Mouse (Mus musculus): Measurements from ENCODE around the gene Prkar2a. TPM values are rescaled to one million over a fixed set of nuclear protein-coding genes. Genes with fewer than 3 reads are reported as not detected.

Prkar2a gene
- polyA plus RNA-seq, 1 experiment from 2014 or later: 8.2 TPM

- no peak overlapping the region for H3K4me2 ChIP-seq (ENCODE audit: low read depth, low read length)
- WGBS (ENCODE audit: insufficient replicate concordance): 83% methylated on average over 1 of the region's 1 CpGs
- no peaks in the 10 kb centered on the region for H3K27me3 ChIP-seq (ENCODE audit: insufficient read depth, low read length)
- no peak overlapping the region for H3K4me3 ChIP-seq (ENCODE audit: low read depth, low read length)
- H3K27ac ChIP-seq (ENCODE audit: low read depth): no peak overlapping the region
- no peaks in the 10 kb centered on the region for H3K4me1 ChIP-seq (ENCODE audit: insufficient read depth)
- no peak overlapping the region for H3K9ac ChIP-seq (replicated peaks)
- no peaks in the 10 kb centered on the region for H3K9me3 ChIP-seq (ENCODE audit: low read length)
- peak; percentile 55 for TF ChIP-seq CTCF (IDR thresholded peaks at IDR 0.05; ENCODE audit: low read depth)
- no peak for TF ChIP-seq EP300 (IDR thresholded peaks at IDR 0.05; ENCODE audit: low read depth)
- ATAC-seq (no peak), DNase-seq (no peak)
- H3K36me3 ChIP-seq (replicated peaks; ENCODE audit: insufficient read depth, low read length): peaks cover 40% of the 10 kb centered on the region
Measured at GRCm38 (mm10) chr9:108740062-108740461, 50.9 kb downstream of the Prkar2a start.

- no peak overlapping the region for H3K4me3 ChIP-seq (ENCODE audit: low read depth, low read length)
- H3K4me2 ChIP-seq (ENCODE audit: low read depth, low read length): no peak overlapping the region
- DNase-seq (no peak), ATAC-seq (no peak)
- no peaks in the 10 kb centered on the region for H3K27me3 ChIP-seq (ENCODE audit: insufficient read depth, low read length)
- H3K27ac ChIP-seq (ENCODE audit: low read depth): no peak overlapping the region
- WGBS (ENCODE audit: insufficient replicate concordance): 86% methylated on average over 9 of the region's 9 CpGs
- no peaks in the 10 kb centered on the region for H3K9me3 ChIP-seq (ENCODE audit: low read length)
- H3K9ac ChIP-seq (replicated peaks): no peak overlapping the region
- TF ChIP-seq CTCF (IDR thresholded peaks at IDR 0.05; ENCODE audit: low read depth) (no peak), EP300 (IDR thresholded peaks at IDR 0.05; ENCODE audit: low read depth) (no peak)
- no peaks in the 10 kb centered on the region for H3K4me1 ChIP-seq (ENCODE audit: insufficient read depth)
- peaks cover 34% of the 10 kb centered on the region for H3K36me3 ChIP-seq (replicated peaks; ENCODE audit: insufficient read depth, low read length)
Measured at GRCm38 (mm10) chr9:108742048-108742447, 52.9 kb downstream of the Prkar2a start.

DNA sequence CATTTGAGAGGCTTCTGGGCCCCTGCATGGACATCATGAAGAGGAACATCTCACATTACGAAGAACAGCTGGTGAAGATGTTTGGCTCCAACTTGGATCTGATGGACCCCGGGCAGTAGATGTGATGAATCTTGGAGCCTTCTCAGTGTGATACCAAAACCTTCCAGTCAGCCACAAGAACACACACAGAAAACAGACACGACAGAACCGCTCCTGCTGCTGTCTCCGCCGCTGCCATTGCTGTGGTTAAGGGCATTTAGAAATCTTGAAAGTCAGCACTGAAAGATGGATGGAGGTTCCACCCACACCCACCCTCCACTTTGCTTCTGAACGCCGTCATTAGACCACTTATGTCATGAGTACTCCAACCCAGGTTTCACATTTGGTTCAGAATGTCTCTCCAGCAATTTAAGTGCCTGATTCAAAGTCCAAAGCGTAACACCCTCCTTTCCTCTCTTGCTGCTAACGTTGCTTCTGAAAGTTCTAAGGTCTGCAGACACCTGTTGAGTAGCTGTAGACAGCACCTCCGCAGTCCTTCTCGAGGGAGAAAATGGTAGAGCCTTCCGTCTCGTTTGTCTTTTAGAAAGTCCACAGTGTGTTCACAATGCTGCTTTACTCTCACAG is 57.9 kb downstream of the Prkar2a start:
- H3K9ac ChIP-seq (replicated peaks): no peak overlapping the region
- TF ChIP-seq EP300 (IDR thresholded peaks at IDR 0.05; ENCODE audit: low read depth) (no peak), CTCF (IDR thresholded peaks at IDR 0.05; ENCODE audit: low read depth) (no peak)
- H3K4me3 ChIP-seq (ENCODE audit: low read depth, low read length): no peak overlapping the region
- H3K27ac ChIP-seq (ENCODE audit: low read depth): no peak overlapping the region
- H3K4me2 ChIP-seq (ENCODE audit: low read depth, low read length): no peak overlapping the region
- no peaks in the 10 kb centered on the region for H3K4me1 ChIP-seq (ENCODE audit: insufficient read depth)
- no peak for DNase-seq
- H3K36me3 ChIP-seq (replicated peaks; ENCODE audit: insufficient read depth, low read length): peaks cover 29% of the 10 kb centered on the region
- ATAC-seq: no peak
- H3K9me3 ChIP-seq (ENCODE audit: low read length): no peaks in the 10 kb centered on the region
- H3K27me3 ChIP-seq (ENCODE audit: insufficient read depth, low read length): no peaks in the 10 kb centered on the region
- WGBS (ENCODE audit: insufficient replicate concordance): 83% methylated on average over 14 of the region's 14 CpGs

DNA sequence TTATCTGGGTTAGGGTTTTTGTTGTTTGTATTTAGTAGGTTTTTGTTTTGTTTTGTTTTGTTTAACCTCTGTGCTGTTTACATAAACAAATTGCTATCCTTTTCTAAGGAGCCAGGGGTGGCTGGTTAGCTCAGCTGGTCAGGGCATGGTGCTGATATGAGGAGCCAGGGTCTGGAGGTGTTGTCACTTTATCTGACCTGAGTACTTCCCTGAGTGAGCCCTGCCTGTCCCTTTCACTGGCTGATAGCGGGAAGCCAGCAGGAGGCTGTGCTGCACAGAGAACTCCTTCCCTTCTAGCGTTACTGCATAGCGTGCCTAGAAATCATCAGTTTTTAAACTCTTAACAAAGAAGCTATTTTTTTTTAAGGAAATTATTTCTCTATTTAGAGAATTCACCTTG is 58.6 kb downstream of the Prkar2a start:
- peaks cover 24% of the 10 kb centered on the region for H3K36me3 ChIP-seq (replicated peaks; ENCODE audit: insufficient read depth, low read length)
- no peaks in the 10 kb centered on the region for H3K9me3 ChIP-seq (ENCODE audit: low read length)
- TF ChIP-seq CTCF (IDR thresholded peaks at IDR 0.05; ENCODE audit: low read depth) (no peak), EP300 (IDR thresholded peaks at IDR 0.05; ENCODE audit: low read depth) (no peak)
- no peak overlapping the region for H3K9ac ChIP-seq (replicated peaks)
- H3K4me2 ChIP-seq (ENCODE audit: low read depth, low read length): no peak overlapping the region
- no peaks in the 10 kb centered on the region for H3K27me3 ChIP-seq (ENCODE audit: insufficient read depth, low read length)
- no peak overlapping the region for H3K4me3 ChIP-seq (ENCODE audit: low read depth, low read length)
- no peak overlapping the region for H3K27ac ChIP-seq (ENCODE audit: low read depth)
- 74% methylated on average over 3 of the region's 3 CpGs for whole genome bisulfite sequencing (ENCODE audit: insufficient replicate concordance)
- ATAC-seq: no peak
- DNase-seq: no peak
- no peaks in the 10 kb centered on the region for H3K4me1 ChIP-seq (ENCODE audit: insufficient read depth)

GRCm38 (mm10) chr9:108748600-108749183 is 59.6 kb downstream of the Prkar2a start:
- TF ChIP-seq EP300 (IDR thresholded peaks at IDR 0.05; ENCODE audit: low read depth): no peak
- no peak overlapping the region for H3K4me2 ChIP-seq (ENCODE audit: low read depth, low read length)
- DNase-seq (no peak), ATAC-seq (no peak)
- H3K27me3 ChIP-seq (ENCODE audit: insufficient read depth, low read length): no peaks in the 10 kb centered on the region
- H3K4me1 ChIP-seq (ENCODE audit: insufficient read depth): no peaks in the 10 kb centered on the region
- no peak overlapping the region for H3K4me3 ChIP-seq (ENCODE audit: low read depth, low read length)
- no peak overlapping the region for H3K9ac ChIP-seq (replicated peaks)
- WGBS (ENCODE audit: insufficient replicate concordance): 87% methylated on average over 11 of the region's 11 CpGs
- H3K27ac ChIP-seq (ENCODE audit: low read depth): no peak overlapping the region
- no peaks in the 10 kb centered on the region for H3K9me3 ChIP-seq (ENCODE audit: low read length)
- H3K36me3 ChIP-seq (replicated peaks; ENCODE audit: insufficient read depth, low read length): peaks cover 17% of the 10 kb centered on the region

DNA sequence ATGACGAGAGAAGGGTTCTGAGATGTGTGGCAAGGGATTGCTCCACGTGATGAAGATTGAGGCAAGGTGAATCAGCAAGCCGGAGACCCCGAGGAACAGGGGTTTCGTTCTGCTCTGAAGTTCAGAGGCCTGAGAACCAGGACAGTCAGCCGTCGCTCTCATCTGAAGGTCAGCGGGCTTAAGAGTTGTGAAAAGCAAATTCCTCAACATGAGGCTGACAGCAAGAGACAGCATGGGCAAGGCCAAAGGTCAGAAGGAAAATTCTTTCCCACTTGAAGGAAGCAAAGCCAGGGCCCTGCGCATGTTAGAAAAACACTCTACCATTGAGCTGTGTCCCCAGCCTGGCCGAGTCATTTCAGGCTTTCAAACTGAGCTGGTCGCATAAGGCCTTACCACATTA is 61.5 kb downstream of the Prkar2a start:
- no peak overlapping the region for H3K4me2 ChIP-seq (ENCODE audit: low read depth, low read length)
- no peak overlapping the region for H3K9ac ChIP-seq (replicated peaks)
- 77% methylated on average over 11 of the region's 11 CpGs for WGBS (ENCODE audit: insufficient replicate concordance)
- H3K4me3 ChIP-seq (ENCODE audit: low read depth, low read length): no peak overlapping the region
- TF ChIP-seq CTCF (IDR thresholded peaks at IDR 0.05; ENCODE audit: low read depth): no peak
- no peak for TF ChIP-seq EP300 (IDR thresholded peaks at IDR 0.05; ENCODE audit: low read depth)
- no peaks in the 10 kb centered on the region for H3K9me3 ChIP-seq (ENCODE audit: low read length)
- no peak overlapping the region for H3K27ac ChIP-seq (ENCODE audit: low read depth)
- no peaks in the 10 kb centered on the region for H3K27me3 ChIP-seq (ENCODE audit: insufficient read depth, low read length)
- no peak for ATAC-seq
- peaks cover 7% of the 10 kb centered on the region; the same call in 1 of the 2 replicates for H3K36me3 ChIP-seq (replicated peaks; ENCODE audit: insufficient read depth, low read length)
- H3K4me1 ChIP-seq (ENCODE audit: insufficient read depth): no peaks in the 10 kb centered on the region
- no peak for DNase-seq

Measured in liver, postnatal 0 days (tissue).